ENCODE assay signal across 14 mouse cellular contexts in genomic region chr8:91508284-91508683, GRCm38 (mm10).
DNase-seq lines count a peak whose midpoint lies in the region; ATAC-seq lines count a peak whose summit lies in the region.
"Had no signal": no experiment of that assay in that cellular context is flagged by ENCODE, and none has a peak within 500 bp of the region (broad histone marks: within the 10 kb centered on the region; RNA-seq: fewer than 3 reads in every experiment).

No protein-coding gene starts in this region.

- H3K9ac ChIP-seq in kidney, embryonic 15.5 days, result no peak overlapping the region
- H3K9ac ChIP-seq in forebrain, embryonic 14.5 days (ENCODE audit: low read length), result no peak overlapping the region
- H3K9ac ChIP-seq in forebrain, embryonic 15.5 days (replicated peaks), result no peak overlapping the region
- H3K9ac ChIP-seq: hindbrain, embryonic 15.5 days; limb, embryonic 13.5 days had no signal

- H3K4me3 ChIP-seq in heart, embryonic 10.5 days, result no peak overlapping the region
- H3K4me3 ChIP-seq in kidney, embryonic 15.5 days (replicated peaks), result no peak overlapping the region
- no peak overlapping the region for H3K4me3 ChIP-seq in forebrain, embryonic 14.5 days (ENCODE audit: low read depth, low read length)
- H3K4me3 ChIP-seq in forebrain, embryonic 15.5 days, result no peak overlapping the region
- H3K4me3 ChIP-seq: gastrocnemius, adult 2 months; hindbrain, embryonic 15.5 days; limb, embryonic 13.5 days had no signal

- 42% methylated on average over 4 of the region's 4 CpGs for whole genome bisulfite sequencing in heart, embryonic 10.5 days
- 66% methylated on average over 4 of the region's 4 CpGs for WGBS in kidney, embryonic 15.5 days
- 75% methylated on average over 4 of the region's 4 CpGs for WGBS in forebrain, embryonic 14.5 days
- WGBS in forebrain, embryonic 15.5 days, result 73% methylated on average over 4 of the region's 4 CpGs

- no peaks in the 10 kb centered on the region for H3K9me3 ChIP-seq in heart, embryonic 10.5 days
- H3K9me3 ChIP-seq in kidney, embryonic 15.5 days (replicated peaks), result no peaks in the 10 kb centered on the region
- no peaks in the 10 kb centered on the region for H3K9me3 ChIP-seq in forebrain, embryonic 14.5 days (replicated peaks; ENCODE audit: control insufficient read depth, low read length)
- H3K9me3 ChIP-seq in forebrain, embryonic 15.5 days, result no peaks in the 10 kb centered on the region
- H3K9me3 ChIP-seq: hindbrain, embryonic 15.5 days; limb, embryonic 13.5 days had no signal

- H3K27me3 ChIP-seq in heart, embryonic 10.5 days (ENCODE audit: insufficient read depth, poor library complexity, severe bottlenecking), result no peaks in the 10 kb centered on the region
- H3K27me3 ChIP-seq in kidney, embryonic 15.5 days, result no peaks in the 10 kb centered on the region
- peaks cover 4% of the 10 kb centered on the region; the same call in 1 of the 2 replicates for H3K27me3 ChIP-seq in forebrain, embryonic 14.5 days (replicated peaks; ENCODE audit: control insufficient read depth, insufficient read depth, low read length)
- no peaks in the 10 kb centered on the region; the same call in 1 of the 2 replicates for H3K27me3 ChIP-seq in forebrain, embryonic 15.5 days
- H3K27me3 ChIP-seq: limb, embryonic 13.5 days had no signal

- no peak overlapping the region for H3K4me2 ChIP-seq in kidney, embryonic 15.5 days
- H3K4me2 ChIP-seq in forebrain, embryonic 14.5 days (ENCODE audit: low read length), result no peak overlapping the region
- H3K4me2 ChIP-seq in forebrain, embryonic 15.5 days (replicated peaks), result no peak overlapping the region
- H3K4me2 ChIP-seq: hindbrain, embryonic 15.5 days; limb, embryonic 13.5 days had no signal

- no peaks in the 10 kb centered on the region for H3K36me3 ChIP-seq in heart, embryonic 10.5 days
- no peaks in the 10 kb centered on the region for H3K36me3 ChIP-seq in kidney, embryonic 15.5 days
- no peaks in the 10 kb centered on the region for H3K36me3 ChIP-seq in forebrain, embryonic 14.5 days (ENCODE audit: control insufficient read depth, insufficient read depth, low read length)
- H3K36me3 ChIP-seq in forebrain, embryonic 15.5 days, result no peaks in the 10 kb centered on the region
- H3K36me3 ChIP-seq: hindbrain, embryonic 15.5 days; limb, embryonic 13.5 days had no signal

- peak overlapping the region; percentile 59; the same call in 1 of the 2 replicates for H3K27ac ChIP-seq in heart, embryonic 10.5 days
- H3K27ac ChIP-seq in kidney, embryonic 15.5 days, result peak overlapping the region; percentile 35; the same call in 1 of the 2 replicates
- no peak overlapping the region for H3K27ac ChIP-seq in forebrain, embryonic 14.5 days (ENCODE audit: low read depth, low read length)
- no peak overlapping the region for H3K27ac ChIP-seq in forebrain, embryonic 15.5 days (replicated peaks)
- H3K27ac ChIP-seq: hindbrain, embryonic 15.5 days; limb, embryonic 13.5 days had no signal

- peaks cover 66% of the 10 kb centered on the region for H3K4me1 ChIP-seq in heart, embryonic 10.5 days
- peaks cover 56% of the 10 kb centered on the region for H3K4me1 ChIP-seq in kidney, embryonic 15.5 days
- peaks cover 18% of the 10 kb centered on the region; the same call in 1 of the 2 replicates for H3K4me1 ChIP-seq in forebrain, embryonic 14.5 days (ENCODE audit: control insufficient read depth, insufficient read depth, low read length)
- H3K4me1 ChIP-seq in forebrain, embryonic 15.5 days, result peaks cover 21% of the 10 kb centered on the region

- no peak for DNase-seq in heart, embryonic 10.5 days (ENCODE audit: low spot score)
- no peak for DNase-seq in heart, postnatal 4 days
- DNase-seq in kidney, adult 11 months, result no peak
- DNase-seq in retina, postnatal 1 day, result peak; percentile 34
- no peak for DNase-seq in retina, embryonic 14.5 days (ENCODE audit: low spot score)
- no peak for DNase-seq in forebrain, embryonic 14.5 days (ENCODE audit: low spot score)
- DNase-seq: B cell, adult 2 months; cerebellum, adult 11-12 months; gastrocnemius, adult 2 months; right cerebral cortex, postnatal 14 days had no signal

- no peak for ATAC-seq in kidney, embryonic 15.5 days (replicated peaks; ENCODE audit: low FRiP score)
- ATAC-seq in forebrain, embryonic 14.5 days, result no peak
- ATAC-seq in forebrain, embryonic 15.5 days (replicated peaks), result no peak

Comparison
In these comparisons a context has a peak if more than half of its experiments do, and no peak if none do; other contexts are left out.
1. H3K27ac ChIP-seq: peak in heart, embryonic 10.5 days (single experiment) and kidney, embryonic 15.5 days (single experiment); none in forebrain, embryonic 14.5 days (single experiment) and forebrain, embryonic 15.5 days (single experiment).